Mouse (Mus musculus) activated CD4-positive, CD25-positive, alpha-beta regulatory T cell, adult 4 months (primary cell): ENCODE data around the gene Itfg1. TPM values are rescaled to one million over a fixed set of nuclear protein-coding genes. Genes with fewer than 3 reads are reported as not detected.
A peak's percentile ranks its signal among the peaks of the same experiment; 100 is the strongest.

ENCODE experiments used
- ATAC-seq: one replicate; pipeline ENCODE4 v1.8.0; 2017
- polyA plus RNA-seq, 2 experiments: library from polyadenylated mRNA; unstranded; fragments of 100-300 nt; shearing (Covaris generic); gene quantifications; one replicate each; pipeline ENCODE4 v1.2.1; 2017

Itfg1 gene
- polyA plus RNA-seq, 2 experiments from 2014 or later = 19.0 to 20.7 TPM

DNA sequence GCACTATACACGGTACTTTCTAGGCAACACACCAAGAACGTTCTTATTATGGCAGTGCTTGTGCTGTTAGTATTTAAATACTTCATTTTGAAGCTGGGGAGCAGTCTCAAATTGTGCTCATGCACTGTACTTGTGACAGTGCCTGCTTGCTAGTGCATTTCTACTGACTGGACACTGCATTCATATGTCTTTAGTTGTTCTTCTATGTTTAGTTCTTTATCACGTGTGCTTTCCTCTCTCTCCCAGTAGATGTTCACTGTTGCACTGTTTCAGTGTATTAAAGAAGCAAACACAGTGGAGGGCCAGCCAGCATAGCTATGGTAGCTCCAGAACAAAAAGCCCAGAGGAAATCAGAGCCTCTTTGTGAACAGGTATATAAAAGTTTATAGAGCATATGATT, 110.2 kb downstream of the Itfg1 start:
- no peak for ATAC-seq

DNA sequence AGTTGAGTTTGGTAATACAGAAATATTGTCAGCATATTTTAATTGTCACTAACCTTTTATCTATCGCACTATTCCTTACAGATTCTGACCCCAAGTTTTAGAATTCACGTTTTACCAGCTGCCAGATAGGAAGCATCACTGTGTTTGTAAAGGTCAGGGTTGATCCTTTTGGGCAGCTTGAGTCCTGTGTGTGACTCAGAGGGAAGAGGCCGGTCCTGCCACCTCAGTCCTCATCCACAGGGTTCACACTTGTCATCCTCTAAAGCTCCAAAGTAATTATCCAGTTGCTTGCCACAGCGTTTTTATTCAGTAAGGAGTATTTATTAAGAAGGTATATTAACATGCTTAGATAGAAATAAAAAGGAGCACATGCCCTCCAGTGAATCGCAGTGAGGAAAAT, 123.5 kb downstream of the Itfg1 start:
- ATAC-seq = no peak

- ATAC-seq = no peak
Observed at GRCm38 (mm10) chr8:85716696-85717095, 124.0 kb downstream of the Itfg1 start.

- no peak for ATAC-seq
Observed at GRCm38 (mm10) chr8:85706988-85707387, 133.7 kb downstream of the Itfg1 start.

DNA sequence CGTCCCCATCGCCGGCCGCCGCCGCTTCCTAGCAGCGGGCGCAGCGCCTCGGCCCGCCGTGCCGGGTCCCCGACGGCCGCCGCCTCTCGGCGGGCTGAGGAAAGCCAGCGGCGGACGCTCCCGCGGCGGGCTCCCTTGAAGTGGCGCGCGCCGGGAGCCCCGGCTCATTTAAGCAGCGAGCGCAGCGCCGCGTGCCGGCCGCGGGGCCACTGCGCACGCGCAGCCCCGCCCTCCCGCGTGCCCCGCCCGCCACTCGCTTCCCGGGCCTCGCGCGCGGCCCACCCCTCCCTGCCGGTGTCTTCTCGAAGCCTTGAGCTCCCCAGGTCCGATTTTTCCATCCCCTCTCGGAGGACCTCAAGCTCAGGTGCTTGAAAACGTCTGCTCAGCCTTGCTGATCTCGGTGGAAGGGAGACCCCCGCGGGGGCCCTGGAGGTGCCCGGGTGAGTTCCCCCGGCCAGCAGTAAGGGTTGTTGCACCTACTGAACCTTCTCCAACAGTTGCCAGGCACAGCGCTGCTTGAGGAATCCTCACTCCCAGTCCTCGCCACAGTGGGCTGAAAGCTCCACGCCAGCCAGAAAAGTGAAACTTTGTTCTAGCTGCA, 139.9 kb downstream of the Itfg1 start, which contains the start of gene Neto2:
Gene Neto2, minus strand, starts transcription at position 174 of the 601 bp plus-strand sequence.
- peak; percentile 65 for ATAC-seq

GRCm38 (mm10) chr8:85700101-85700750, 140.5 kb downstream of the Itfg1 start:
- ATAC-seq = peak; percentile 49

DNA sequence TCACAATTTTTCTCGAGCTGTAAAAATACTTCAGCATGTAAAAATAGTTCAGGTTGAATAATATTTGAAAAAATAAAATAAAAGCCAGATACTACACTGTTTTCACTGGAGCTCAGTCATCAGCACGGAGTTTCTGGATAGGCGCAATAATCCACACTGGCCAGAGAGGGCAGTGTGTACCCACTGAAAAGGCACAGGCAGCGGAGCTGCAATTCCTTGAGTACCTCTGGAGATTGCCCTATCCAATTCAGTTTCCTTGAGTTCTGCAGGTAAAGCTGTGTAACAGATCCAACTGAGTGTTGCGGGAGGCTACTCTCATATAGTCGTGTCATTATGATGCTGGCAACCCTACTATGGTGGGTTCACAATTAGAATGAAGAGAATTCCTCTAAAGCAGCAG, 141.7 kb downstream of the Itfg1 start:
- peak; percentile 71 for ATAC-seq

Other genes with a start within 250 kb of the Itfg1 start
- under 1 TPM; 0.08 to 0.48 TPM for gene Neto2, start 140.0 kb downstream of the Itfg1 start, polyA plus RNA-seq
- 10 to 100 TPM; 22.2 to 25.8 TPM for gene Phkb, start within 50 bp of the Itfg1 start, polyA plus RNA-seq